Mouse (Mus musculus) 3T3-L1 (cell line): ENCODE results near the gene Kcnh8.

ENCODE experiments used
- DNase-seq: peaks from one replicate; pipeline ENCODE4 v3.0.0-alpha.2; 2015; ENCODE audit warnings: low read depth, low spot score

The Kcnh8 gene

GRCm38 (mm10) chr17:52829678-52830077, 227.2 kb downstream of the Kcnh8 start:
- no peak for DNase-seq

GRCm38 (mm10) chr17:52873195-52873594, 270.7 kb downstream of the Kcnh8 start:
- DNase-seq, result no peak

DNA sequence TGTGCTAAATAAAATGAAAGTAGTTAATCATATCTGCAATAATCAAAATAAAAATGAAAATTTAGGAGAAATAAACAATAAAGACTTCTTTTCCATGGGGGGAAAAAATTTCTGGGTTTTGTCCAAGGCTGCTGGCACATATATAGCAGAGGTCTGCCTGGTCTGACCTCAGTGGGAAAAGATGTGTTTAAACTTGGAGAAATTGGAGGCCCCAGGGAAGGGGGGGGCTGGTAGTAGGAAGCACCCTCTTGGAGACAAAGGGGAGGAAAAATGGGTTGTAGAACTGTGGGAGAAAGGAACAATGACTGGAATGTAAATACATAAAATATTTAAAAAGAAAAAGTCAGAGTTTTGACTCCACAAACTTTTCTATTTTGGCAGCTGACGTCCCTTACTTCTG, 276.5 kb downstream of the Kcnh8 start:
- no peak for DNase-seq

DNA sequence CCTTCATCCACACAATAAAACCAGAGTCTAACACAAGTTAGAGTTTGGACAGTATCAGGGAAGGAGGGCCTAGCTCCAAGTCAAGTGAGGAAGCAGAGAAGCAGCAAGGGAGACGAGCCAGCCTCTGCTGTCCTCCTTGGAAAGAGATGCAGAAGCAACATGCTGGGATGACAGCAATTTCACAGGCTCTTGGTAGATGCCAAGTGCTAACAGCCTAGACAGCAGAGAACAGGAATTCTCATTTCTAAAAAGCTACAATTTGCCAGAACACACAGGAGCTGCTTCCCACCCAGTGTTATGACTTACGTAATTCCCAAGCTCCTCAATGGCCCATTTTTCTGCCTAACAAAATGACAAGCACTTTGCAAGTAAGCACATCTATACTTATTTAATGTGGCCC, 277.5 kb downstream of the Kcnh8 start:
- DNase-seq, result no peak

DNA sequence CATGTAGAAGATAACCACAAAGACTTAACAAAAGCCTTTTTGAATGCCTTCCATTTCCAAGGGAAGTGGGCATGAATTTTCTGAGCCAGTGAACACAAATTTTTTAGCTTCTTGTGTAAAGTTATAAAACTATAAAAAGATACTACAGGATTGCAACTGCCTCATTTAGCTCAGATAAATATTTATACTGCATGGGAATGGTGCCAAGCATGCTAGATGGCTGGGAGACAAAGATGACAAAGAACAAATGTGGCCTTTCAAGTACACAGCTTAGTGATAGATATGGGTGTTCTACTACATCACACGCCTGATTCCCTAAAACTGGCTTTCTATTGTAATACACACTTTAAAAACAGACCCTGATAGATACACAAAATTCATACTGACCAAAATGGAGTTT, 282.7 kb downstream of the Kcnh8 start:
- DNase-seq, result no peak

DNA sequence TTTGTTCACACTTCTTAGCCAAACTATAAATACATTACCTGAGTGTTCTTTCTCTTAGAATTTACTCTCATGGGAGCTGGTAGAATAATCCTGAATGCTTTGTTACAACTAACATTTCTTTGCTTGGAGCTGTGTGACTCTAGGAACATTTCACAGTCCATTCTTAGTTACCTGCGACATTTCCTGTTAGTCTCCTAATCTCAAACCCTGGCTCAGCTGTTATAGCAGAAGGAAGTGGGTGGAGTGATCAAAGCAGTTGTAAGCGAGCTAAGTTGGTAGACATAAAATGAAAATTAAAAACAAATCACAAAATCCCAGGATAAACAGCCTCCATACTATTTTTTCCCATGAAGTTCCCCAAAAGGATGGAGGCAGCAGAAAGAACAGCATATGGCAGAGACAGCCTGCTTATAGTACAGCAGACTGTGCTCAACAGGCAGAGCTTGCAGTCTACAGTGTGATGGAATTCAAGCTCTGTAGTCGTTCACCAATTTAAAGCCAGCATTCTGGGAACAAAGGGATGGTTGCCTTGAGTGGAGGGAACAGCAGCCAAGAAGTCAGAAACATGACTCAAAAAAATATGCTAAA, 318.1 kb downstream of the Kcnh8 start:
- DNase-seq, result no peak

DNA sequence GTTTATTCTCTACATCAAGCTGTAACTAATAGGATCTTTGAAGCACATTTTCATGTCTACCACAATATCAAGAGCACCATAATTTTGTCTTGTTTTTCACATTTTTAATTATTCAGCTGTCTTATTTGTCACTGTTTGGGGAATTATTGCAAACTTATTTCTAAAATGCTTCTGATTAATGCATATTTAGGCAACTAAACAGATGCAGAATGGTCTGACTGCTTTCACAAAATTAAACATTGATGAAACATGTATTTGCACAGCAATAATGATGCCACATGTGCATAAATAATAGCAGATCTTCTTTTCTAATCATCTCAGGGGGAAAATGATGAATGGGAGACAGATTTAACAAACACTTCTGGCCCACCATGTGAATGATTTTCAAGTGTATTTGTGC, 341.5 kb downstream of the Kcnh8 start:
- DNase-seq, result no peak

GRCm38 (mm10) chr17:52972735-52973134, 370.2 kb downstream of the Kcnh8 start:
- DNase-seq, result no peak

DNA sequence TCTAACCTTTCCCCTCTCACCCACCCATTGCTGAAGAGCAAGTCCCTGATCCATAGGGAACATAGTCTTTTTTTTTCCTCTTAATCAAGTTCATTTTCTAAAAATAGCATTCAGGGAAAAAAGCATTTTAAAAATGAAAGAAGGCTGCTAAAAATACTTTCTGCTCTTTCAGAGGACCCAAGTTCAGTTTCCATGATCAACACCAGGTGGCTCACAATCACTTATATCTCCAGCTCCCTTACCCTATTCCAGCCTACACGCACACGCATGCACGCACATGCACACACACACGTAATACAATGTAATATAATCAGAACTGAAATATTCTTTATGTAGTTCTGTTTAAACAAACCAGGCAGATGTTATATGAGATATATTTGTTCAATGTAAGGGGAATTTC, 378.4 kb downstream of the Kcnh8 start:
- DNase-seq, result no peak
